Mouse (Mus musculus): Measurements from ENCODE around the gene Polm. TPM values are rescaled to one million over a fixed set of nuclear protein-coding genes. Genes with fewer than 3 reads are reported as not detected.

The Polm gene
- total RNA-seq (2014; rRNA removed) (2.6 and 2.7 TPM in 2 replicates), polyA plus RNA-seq (2012; rRNA removed) (8.1 and 13.3 TPM in 2 replicates)

DNA sequence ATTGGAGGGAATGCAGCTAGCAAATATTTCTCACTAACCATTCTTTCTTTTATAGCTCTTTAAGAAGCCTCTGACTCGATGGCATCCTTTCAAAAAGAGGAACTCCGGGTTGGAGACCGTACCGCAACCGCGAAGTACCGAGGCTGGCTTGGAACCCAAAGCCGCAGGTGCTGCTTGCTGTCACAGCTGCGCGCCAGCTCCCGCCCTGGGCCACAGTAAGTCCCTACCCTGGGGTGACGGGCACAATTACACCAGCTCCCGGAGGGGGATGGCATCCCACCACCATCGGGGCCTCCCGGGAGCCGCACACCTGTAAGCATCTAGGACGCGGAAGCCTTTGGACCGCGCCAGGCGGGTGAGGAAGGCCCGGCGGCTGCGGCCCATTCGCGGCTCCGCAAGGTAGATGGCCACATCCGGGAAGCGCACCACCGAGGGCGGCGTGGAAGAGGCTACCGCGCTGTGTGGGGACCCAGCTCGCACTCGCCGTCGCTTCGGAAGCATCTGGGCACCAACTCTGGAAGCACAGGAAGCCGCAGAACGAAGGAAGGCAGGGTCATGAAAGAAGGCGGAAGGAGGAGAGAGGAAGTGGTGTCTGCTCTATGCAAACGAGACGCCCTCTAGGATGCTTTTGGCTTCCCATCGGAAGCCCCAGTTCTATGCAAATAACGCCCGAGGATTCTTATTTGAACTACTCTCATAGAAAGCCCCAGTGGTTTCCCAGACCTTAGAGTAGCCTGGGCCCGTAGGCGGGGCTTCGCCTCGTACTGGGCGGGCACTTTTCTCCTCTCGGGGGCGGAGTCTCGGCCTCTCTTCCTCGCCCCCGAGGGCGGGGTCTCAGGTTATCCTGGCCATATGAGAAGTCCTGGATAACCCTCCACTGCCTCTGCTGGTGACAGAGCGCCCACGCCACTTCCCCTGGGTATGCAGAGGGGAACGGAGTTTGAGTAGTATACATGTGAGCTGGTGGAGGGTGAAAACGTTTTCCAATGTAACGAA is at the start of gene Polm:
TSS of gene Polm (minus strand) at position 766 of the 996 bp plus-strand sequence.
- DNase-seq (ENCODE audit: extremely low read depth, low read depth, low spot score): peak; percentile 76
- Histone ChIP-seq H3K27me3 (ENCODE audit: control insufficient read depth, insufficient read depth, low read length) (no peaks in the 10 kb centered on the region), H3K4me3 (ENCODE audit: insufficient read depth, low read depth, low read length) (peak within 1 kb of the TSS; percentile 93), H3K27ac (replicated peaks; ENCODE audit: insufficient read depth, low read depth, low read length) (peak within 1 kb of the TSS; percentile 64), H3K4me1 (ENCODE audit: control insufficient read depth, insufficient read depth, low read length) (0 out of 2 replicates have a peak, but pooled peaks cover 2% of the 10 kb centered on the region), H3K79me2 (ENCODE audit: control insufficient read depth, insufficient read depth, low read length) (no peaks in the 10 kb centered on the region), H3K36me3 (ENCODE audit: control insufficient read depth, insufficient read depth, low read length) (no peaks in the 10 kb centered on the region), H3K9ac (ENCODE audit: low read depth, low read length) (peak within 1 kb of the TSS; percentile 87)
- TF ChIP-seq CTCF (IDR thresholded peaks at IDR 0.05; ENCODE audit: low read depth, low read length) (peak; percentile 85), POLR2A (IDR thresholded peaks at IDR 0.05; ENCODE audit: extremely low read depth, insufficient read depth, low read length) (no peak; the same call in 1 of the 2 replicates)
- WGBS: under 1% methylated on average over 63 of the region's 63 CpGs

GRCm38 (mm10) chr11:5887250-5887649 is 49.4 kb upstream of the Polm start:
- H3K27me3 ChIP-seq (ENCODE audit: control insufficient read depth, insufficient read depth, low read length): no peaks in the 10 kb centered on the region
- H3K27ac ChIP-seq (replicated peaks; ENCODE audit: insufficient read depth, low read depth, low read length): no peak overlapping the region
- 86% methylated on average over 5 of the region's 5 CpGs for WGBS
- H3K4me1 ChIP-seq (ENCODE audit: control insufficient read depth, insufficient read depth, low read length): no peaks in the 10 kb centered on the region
- no peak overlapping the region for H3K9ac ChIP-seq (ENCODE audit: low read depth, low read length)
- no peaks in the 10 kb centered on the region for H3K79me2 ChIP-seq (ENCODE audit: control insufficient read depth, insufficient read depth, low read length)
- no peak for TF ChIP-seq POLR2A (IDR thresholded peaks at IDR 0.05; ENCODE audit: extremely low read depth, insufficient read depth, low read length)
- TF ChIP-seq CTCF (IDR thresholded peaks at IDR 0.05; ENCODE audit: low read depth, low read length): no peak
- no peak overlapping the region for H3K4me3 ChIP-seq (ENCODE audit: insufficient read depth, low read depth, low read length)
- no peak for DNase-seq (ENCODE audit: extremely low read depth, low read depth, low spot score)
- no peaks in the 10 kb centered on the region for H3K36me3 ChIP-seq (ENCODE audit: control insufficient read depth, insufficient read depth, low read length)

- Histone ChIP-seq H3K27me3 (ENCODE audit: control insufficient read depth, insufficient read depth, low read length) (no peaks in the 10 kb centered on the region), H3K36me3 (ENCODE audit: control insufficient read depth, insufficient read depth, low read length) (no peaks in the 10 kb centered on the region), H3K9ac (ENCODE audit: low read depth, low read length) (no peak overlapping the region), H3K27ac (replicated peaks; ENCODE audit: insufficient read depth, low read depth, low read length) (no peak overlapping the region), H3K79me2 (ENCODE audit: control insufficient read depth, insufficient read depth, low read length) (no peaks in the 10 kb centered on the region), H3K4me3 (ENCODE audit: insufficient read depth, low read depth, low read length) (no peak overlapping the region), H3K4me1 (ENCODE audit: control insufficient read depth, insufficient read depth, low read length) (no peaks in the 10 kb centered on the region)
- peak; percentile 48 for DNase-seq (ENCODE audit: extremely low read depth, low read depth, low spot score)
- TF ChIP-seq CTCF (IDR thresholded peaks at IDR 0.05; ENCODE audit: low read depth, low read length): peak; percentile 64
- no peak for TF ChIP-seq POLR2A (IDR thresholded peaks at IDR 0.05; ENCODE audit: extremely low read depth, insufficient read depth, low read length)
- 13% methylated on average over 9 of the region's 9 CpGs for WGBS
Measured at GRCm38 (mm10) chr11:5886187-5886586, 48.4 kb upstream of the Polm start.

DNA sequence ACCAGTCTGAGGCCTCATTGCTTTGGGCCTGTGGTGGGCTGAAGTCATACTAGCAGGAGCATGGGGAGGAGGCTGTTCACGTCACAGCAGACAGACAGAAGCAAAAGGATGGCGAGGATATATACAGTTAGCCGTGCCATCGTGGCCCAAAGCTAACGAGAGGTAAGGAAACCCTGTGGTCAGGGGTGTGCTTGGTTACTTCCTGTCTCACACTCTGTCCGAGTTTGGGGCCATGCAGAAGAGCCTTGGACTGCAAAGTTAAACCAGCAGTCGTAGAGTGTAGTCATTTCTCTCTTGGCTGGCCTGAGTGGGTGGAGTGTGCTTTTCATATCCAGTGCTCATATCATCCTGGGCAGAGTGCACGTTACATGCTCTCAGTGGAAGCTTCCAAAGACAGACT is 44.7 kb upstream of the Polm start:
- no peak for TF ChIP-seq CTCF (IDR thresholded peaks at IDR 0.05; ENCODE audit: low read depth, low read length)
- TF ChIP-seq POLR2A (IDR thresholded peaks at IDR 0.05; ENCODE audit: extremely low read depth, insufficient read depth, low read length): no peak
- H3K27me3 ChIP-seq (ENCODE audit: control insufficient read depth, insufficient read depth, low read length): no peaks in the 10 kb centered on the region
- no peak overlapping the region for H3K9ac ChIP-seq (ENCODE audit: low read depth, low read length)
- H3K4me3 ChIP-seq (ENCODE audit: insufficient read depth, low read depth, low read length): no peak overlapping the region
- H3K36me3 ChIP-seq (ENCODE audit: control insufficient read depth, insufficient read depth, low read length): no peaks in the 10 kb centered on the region
- no peaks in the 10 kb centered on the region for H3K4me1 ChIP-seq (ENCODE audit: control insufficient read depth, insufficient read depth, low read length)
- H3K79me2 ChIP-seq (ENCODE audit: control insufficient read depth, insufficient read depth, low read length): no peaks in the 10 kb centered on the region
- H3K27ac ChIP-seq (replicated peaks; ENCODE audit: insufficient read depth, low read depth, low read length): no peak overlapping the region
- DNase-seq (ENCODE audit: extremely low read depth, low read depth, low spot score): no peak
- 74% methylated on average over 8 of the region's 8 CpGs for WGBS

- Histone ChIP-seq H3K27ac (replicated peaks; ENCODE audit: insufficient read depth, low read depth, low read length) (no peak overlapping the region), H3K9ac (ENCODE audit: low read depth, low read length) (no peak overlapping the region), H3K4me1 (ENCODE audit: control insufficient read depth, insufficient read depth, low read length) (peaks cover 2% of the 10 kb centered on the region; the same call in 1 of the 2 replicates), H3K79me2 (ENCODE audit: control insufficient read depth, insufficient read depth, low read length) (no peaks in the 10 kb centered on the region), H3K27me3 (ENCODE audit: control insufficient read depth, insufficient read depth, low read length) (no peaks in the 10 kb centered on the region), H3K36me3 (ENCODE audit: control insufficient read depth, insufficient read depth, low read length) (no peaks in the 10 kb centered on the region), H3K4me3 (ENCODE audit: insufficient read depth, low read depth, low read length) (no peak overlapping the region)
- TF ChIP-seq POLR2A (IDR thresholded peaks at IDR 0.05; ENCODE audit: extremely low read depth, insufficient read depth, low read length): no peak
- peak; percentile 92 for TF ChIP-seq CTCF (IDR thresholded peaks at IDR 0.05; ENCODE audit: low read depth, low read length)
- DNase-seq (ENCODE audit: extremely low read depth, low read depth, low spot score): peak; percentile 71
- WGBS: 47% methylated on average over 5 of the region's 5 CpGs
Measured at GRCm38 (mm10) chr11:5879905-5880304, 42.1 kb upstream of the Polm start.

Data from liver, adult 2 months (tissue).